Mouse (Mus musculus) erythroblast, embryonic 14.5 days (primary cell): ENCODE measurements around the gene Xbp1. TPM values are rescaled to one million over a fixed set of nuclear protein-coding genes. Genes with fewer than 3 reads are reported as not detected.

Experiments used
- H3K27me3 ChIP-seq: 2 replicates; pipeline ENCODE4 v1.6.1; 2012; ENCODE audit warnings: inconsistent platforms; ENCODE audit not compliant: control insufficient read depth
- H3K36me3 ChIP-seq: 2 replicates; pipeline ENCODE4 v1.6.1; 2012; ENCODE audit warnings: mild to moderate bottlenecking, inconsistent platforms; ENCODE audit not compliant: control insufficient read depth
- H3K4me1 ChIP-seq: 2 replicates; pipeline ENCODE4 v1.6.1; 2012; ENCODE audit warnings: inconsistent platforms; ENCODE audit not compliant: control insufficient read depth
- H3K4me3 ChIP-seq: replicated peaks from 2 replicates; pipeline ENCODE3; 2012; ENCODE audit warnings: moderate library complexity, mild to moderate bottlenecking, inconsistent platforms
- H3K9me3 ChIP-seq: 2 replicates; pipeline ENCODE4 v1.6.1; 2012; ENCODE audit warnings: low read length, inconsistent platforms, mixed read lengths; ENCODE audit not compliant: control insufficient read depth
- GATA1 ChIP-seq: IDR thresholded peaks from 2 replicates; pipeline ENCODE4 v1.6.1; 2012; ENCODE audit warnings: low read length, inconsistent platforms, mixed read lengths
- TAL1 ChIP-seq: IDR thresholded peaks from 3 replicates; pipeline ENCODE4 v1.6.1; 2012; ENCODE audit warnings: low read length, inconsistent platforms, mixed read lengths
- polyA plus RNA-seq: library from polyadenylated mRNA; stranded (reverse); fragments of >175 nt; gene quantifications from 2 replicates; pipeline ENCODE4 v1.2.3, GENCODE M21; 2012

Xbp1 gene
- polyA plus RNA-seq, 1 experiment, result 1.1 TPM

DNA sequence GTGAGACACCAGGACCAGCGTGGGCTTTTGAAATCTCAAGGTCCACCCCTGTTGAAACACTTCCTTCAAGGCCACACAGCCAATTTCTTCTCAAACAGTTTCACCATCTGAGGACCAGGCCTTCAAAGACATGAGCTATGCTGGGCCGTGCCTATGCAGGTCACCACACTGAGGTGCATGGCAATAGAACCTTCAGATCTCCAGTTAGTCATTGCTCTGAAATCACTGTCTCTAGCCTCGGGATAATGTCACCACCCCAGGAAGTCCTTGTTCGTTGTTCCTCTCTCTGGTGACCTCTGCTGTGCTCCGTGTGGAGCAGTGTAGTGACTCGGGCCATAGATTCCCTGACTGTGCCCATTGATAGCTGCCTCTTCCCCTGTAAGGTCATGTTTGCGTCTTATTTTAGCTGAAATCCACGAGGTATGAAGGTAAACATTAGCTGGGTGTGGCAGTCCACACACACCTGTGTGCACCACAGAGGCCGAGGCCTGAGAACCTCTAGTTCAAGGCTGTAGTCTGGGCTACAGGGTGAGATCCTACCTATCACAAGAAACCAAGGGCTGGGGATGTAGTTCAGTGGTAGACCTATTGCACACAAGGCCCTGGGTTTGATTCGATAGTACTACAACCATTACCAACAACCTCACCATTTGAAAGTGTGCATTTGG, 29.3 kb upstream of the Xbp1 start:
- Histone ChIP-seq H3K9me3 (no peaks in the 10 kb centered on the region), H3K27me3 (no peaks in the 10 kb centered on the region), H3K4me3 (no peak overlapping the region), H3K4me1 (no peaks in the 10 kb centered on the region; the same call in 1 of the 2 replicates), H3K36me3 (no peaks in the 10 kb centered on the region)
- TF ChIP-seq GATA1 (no peak), TAL1 (no peak)

DNA sequence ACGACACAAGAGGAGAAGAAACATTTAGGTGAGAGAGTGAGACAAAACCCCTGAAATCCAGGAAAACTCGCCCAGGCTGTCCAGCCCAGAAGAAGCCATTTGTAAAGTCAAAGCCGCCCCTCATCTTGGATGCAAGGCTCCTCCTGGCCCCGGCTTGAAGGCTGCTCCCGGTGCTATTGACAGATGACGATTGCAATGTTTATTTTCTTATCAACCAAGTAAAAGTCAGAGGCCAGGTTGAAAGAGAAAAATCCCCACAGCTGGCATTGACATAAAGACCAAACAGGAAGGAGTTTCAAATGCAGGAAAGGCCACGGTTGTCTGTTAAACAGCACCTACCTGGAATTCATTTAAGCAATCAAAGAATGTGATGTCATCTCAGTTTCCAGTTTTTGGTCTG, 28.5 kb upstream of the Xbp1 start:
- TF ChIP-seq TAL1 (no peak), GATA1 (no peak)
- peaks cover 2% of the 10 kb centered on the region; the same call in 1 of the 2 replicates for H3K9me3 ChIP-seq
- no peaks in the 10 kb centered on the region for H3K4me1 ChIP-seq
- H3K4me3 ChIP-seq, result no peak overlapping the region
- H3K27me3 ChIP-seq, result no peaks in the 10 kb centered on the region
- no peaks in the 10 kb centered on the region for H3K36me3 ChIP-seq

DNA sequence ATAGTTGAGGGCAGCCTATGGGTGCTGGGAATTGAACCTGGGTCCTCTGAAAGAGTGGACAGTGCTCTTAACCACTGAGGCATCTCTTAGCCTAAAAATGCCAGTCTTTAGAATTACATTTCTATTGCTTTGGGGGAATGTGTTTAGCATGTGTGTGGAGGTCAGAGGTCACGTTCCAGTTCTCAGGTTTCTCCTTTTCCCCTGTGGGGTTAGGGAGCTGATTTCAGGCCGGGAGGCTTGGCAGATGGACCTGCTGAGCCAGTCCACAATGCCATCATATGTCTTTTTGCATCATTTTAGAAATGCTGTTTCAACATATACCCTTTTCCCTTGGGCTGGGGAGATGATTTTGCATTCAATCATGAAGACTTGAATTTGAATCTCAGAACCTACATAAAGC, 26.6 kb upstream of the Xbp1 start:
- Histone ChIP-seq H3K36me3 (no peaks in the 10 kb centered on the region), H3K4me1 (no peaks in the 10 kb centered on the region), H3K9me3 (peaks cover 2% of the 10 kb centered on the region; the same call in 1 of the 2 replicates), H3K27me3 (no peaks in the 10 kb centered on the region), H3K4me3 (no peak overlapping the region)
- no peak for TF ChIP-seq GATA1
- TF ChIP-seq TAL1, result no peak

DNA sequence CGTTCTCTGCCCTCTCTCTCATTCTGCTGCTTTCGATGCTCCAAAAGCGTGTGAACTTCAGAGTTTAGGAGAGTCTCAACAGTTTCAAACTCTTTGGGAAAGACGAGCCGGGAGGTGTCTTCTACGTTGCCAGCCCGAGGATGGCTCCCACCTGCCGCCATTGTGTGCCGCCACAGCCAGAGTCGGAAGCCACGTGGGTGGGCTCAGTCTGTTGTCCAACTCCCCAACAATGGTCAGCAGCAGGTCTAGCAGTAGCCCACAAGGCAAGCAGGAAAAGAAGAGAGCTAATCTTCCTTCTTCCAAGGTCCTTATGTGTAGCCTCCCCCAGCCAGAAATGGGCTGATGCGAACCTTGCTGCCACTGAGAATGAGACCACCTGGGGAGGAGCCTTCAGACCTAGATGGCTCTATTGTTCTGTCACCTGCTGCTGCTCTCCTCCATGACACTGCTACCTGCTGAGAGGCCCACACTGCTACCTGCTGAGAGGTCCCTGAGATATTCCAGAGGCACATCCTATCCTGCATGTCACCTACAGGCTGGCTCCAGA, 25.1 kb upstream of the Xbp1 start:
- TF ChIP-seq TAL1 (no peak), GATA1 (no peak)
- peaks cover 2% of the 10 kb centered on the region; the same call in 1 of the 2 replicates for H3K9me3 ChIP-seq
- H3K27me3 ChIP-seq, result no peaks in the 10 kb centered on the region
- no peaks in the 10 kb centered on the region for H3K36me3 ChIP-seq
- H3K4me1 ChIP-seq, result no peaks in the 10 kb centered on the region
- no peak overlapping the region for H3K4me3 ChIP-seq

DNA sequence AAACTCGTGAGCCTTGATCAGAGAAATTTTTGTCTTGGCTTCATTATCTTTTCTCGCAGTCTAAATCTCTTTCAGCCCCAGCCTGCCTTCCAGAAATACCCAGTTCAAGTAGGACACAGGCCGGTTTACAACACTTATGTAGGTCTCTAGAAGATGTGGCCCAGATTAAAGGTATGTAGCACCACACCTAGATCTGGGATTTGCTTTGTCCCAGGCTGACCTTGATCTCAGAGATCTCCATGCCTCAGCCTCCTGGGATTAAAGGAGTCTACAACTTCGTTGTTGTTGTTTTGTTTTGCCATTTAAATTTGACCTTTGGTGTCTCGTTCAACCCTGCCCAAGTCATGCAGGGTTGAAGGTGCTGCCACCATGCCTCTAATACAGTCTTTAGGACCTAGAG, 24.6 kb upstream of the Xbp1 start:
- Histone ChIP-seq H3K4me1 (no peaks in the 10 kb centered on the region), H3K9me3 (peaks cover 2% of the 10 kb centered on the region; the same call in 1 of the 2 replicates), H3K27me3 (no peaks in the 10 kb centered on the region), H3K36me3 (no peaks in the 10 kb centered on the region), H3K4me3 (no peak overlapping the region)
- TF ChIP-seq GATA1 (no peak), TAL1 (no peak)

DNA sequence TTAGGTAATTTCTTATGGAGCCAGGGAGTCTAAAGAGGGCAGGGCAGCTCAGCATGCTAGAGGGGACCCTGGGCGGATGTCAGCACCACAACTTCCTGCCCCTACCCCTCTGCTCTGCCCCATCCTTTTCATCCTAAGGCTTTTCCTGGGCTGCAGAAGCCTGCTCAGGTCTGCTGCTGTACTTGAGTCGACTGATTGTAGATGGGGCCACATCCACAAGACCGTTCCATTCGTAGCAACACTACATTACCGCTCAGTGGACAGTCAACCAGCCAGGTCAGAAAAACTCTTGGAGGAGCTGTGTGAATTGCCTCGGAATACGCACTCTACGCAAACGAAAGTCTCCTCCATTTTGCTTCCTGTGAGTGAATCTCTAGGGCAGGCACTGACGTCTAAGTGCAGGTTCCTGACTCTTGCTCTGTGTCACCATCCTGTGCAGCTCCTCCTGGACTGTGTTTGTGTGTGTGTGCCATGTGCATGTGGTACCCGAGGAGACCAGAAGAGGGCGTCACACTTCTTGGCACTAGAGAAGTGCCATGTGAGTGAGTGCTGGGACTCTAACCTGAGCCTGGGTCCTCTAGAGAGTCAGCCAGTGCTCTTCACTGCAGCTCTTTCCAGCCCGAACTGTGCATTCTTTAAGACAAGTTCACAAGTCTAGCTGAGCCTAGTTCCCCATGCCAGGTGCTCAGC, 23.8 kb upstream of the Xbp1 start:
- peaks cover 2% of the 10 kb centered on the region; the same call in 1 of the 2 replicates for H3K9me3 ChIP-seq
- H3K4me1 ChIP-seq, result no peaks in the 10 kb centered on the region
- no peaks in the 10 kb centered on the region for H3K27me3 ChIP-seq
- TF ChIP-seq TAL1 (no peak), GATA1 (no peak)
- H3K36me3 ChIP-seq, result no peaks in the 10 kb centered on the region
- no peak overlapping the region for H3K4me3 ChIP-seq

DNA sequence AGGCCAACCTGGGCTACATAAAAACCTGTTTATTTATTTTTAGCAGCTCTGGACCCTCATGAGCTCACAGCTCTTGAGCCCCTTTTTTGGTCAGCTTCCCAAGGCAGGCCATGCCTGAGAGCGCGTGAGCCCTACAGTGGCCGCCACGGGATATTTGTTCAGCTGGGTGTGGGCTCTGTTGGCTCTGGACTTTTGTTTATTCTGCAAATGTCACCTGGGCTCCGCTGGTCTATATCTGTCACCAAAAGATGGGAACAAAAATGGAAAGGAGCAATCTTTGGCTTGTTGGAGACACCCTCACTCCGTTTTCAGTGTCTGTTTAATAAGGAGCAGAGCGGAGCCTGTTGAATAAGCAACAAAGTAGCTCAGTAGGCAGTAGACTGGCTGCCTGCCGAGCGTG, 22.0 kb upstream of the Xbp1 start:
- Histone ChIP-seq H3K9me3 (peaks cover 2% of the 10 kb centered on the region; the same call in 1 of the 2 replicates), H3K4me1 (peaks cover 2% of the 10 kb centered on the region; the same call in 1 of the 2 replicates), H3K36me3 (no peaks in the 10 kb centered on the region), H3K27me3 (no peaks in the 10 kb centered on the region), H3K4me3 (no peak overlapping the region)
- TF ChIP-seq GATA1, result no peak
- TF ChIP-seq TAL1, result no peak

DNA sequence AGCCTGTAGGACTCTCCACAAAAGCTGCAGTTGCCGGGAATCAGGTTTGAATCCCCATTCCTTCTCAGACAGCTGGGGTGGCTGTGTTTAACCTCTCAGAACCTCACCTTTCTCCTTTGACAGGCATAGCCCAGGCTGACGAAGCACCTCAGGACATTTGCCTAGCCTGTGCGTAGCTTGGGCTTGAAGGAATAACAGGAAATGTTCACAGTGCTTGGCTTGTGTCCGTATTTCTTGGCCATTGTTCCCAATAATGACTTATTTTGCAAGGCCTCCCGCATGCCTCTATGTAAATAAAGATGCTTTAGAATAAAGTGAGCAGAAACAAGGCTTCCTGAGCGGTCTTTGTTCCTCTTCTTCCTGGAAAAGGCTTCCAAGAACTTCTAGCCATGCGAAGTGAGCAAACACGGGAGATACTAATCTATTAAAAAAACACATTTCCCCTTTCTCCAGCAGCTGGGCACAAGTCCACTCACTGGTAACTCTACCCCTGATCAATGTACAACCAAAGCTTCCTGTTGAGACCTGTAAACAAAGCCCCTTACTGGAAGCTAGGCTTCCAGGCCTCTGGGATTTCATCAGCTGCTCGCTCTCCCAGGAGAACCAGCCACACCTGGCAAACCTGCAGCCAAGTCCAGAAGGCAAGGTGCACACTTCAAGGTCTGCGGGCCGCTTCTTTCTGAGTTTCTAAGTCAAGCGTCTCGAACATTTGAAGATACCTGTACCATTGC, 21.4 kb upstream of the Xbp1 start:
- TF ChIP-seq TAL1 (no peak), GATA1 (no peak)
- H3K4me1 ChIP-seq, result peaks cover 2% of the 10 kb centered on the region; the same call in 1 of the 2 replicates

More for the DNA sequence above, 21.4 kb upstream of the Xbp1 start:
- Histone ChIP-seq H3K4me3 (no peak overlapping the region), H3K9me3 (peaks cover 2% of the 10 kb centered on the region; the same call in 1 of the 2 replicates), H3K36me3 (no peaks in the 10 kb centered on the region), H3K27me3 (no peaks in the 10 kb centered on the region)
